Mouse (Mus musculus) midbrain, embryonic 13.5 days (tissue): ENCODE measurements at regions not wholly inside any gene's neighbourhood (a gene's known extent, or its start where the extent isn't known, plus 50 kb on each side); places are given as distances from the start of the nearest gene placed in this dataset.

Source experiments
- ATAC-seq: fragments of 200-750 bp; cut with Nextera tagmentation; 2 replicates; pipeline ENCODE4 v1.8.0; 2017; ENCODE audit warnings: mild to moderate bottlenecking, moderate TSS enrichment, moderate library complexity
- H3K27ac ChIP-seq: fragments of 300-500 bp; sonication (generic); 2 replicates; pipeline ENCODE4 v1.5.1; 2015; ENCODE audit warnings: inconsistent platforms, mild to moderate bottlenecking, moderate library complexity
- H3K27me3 ChIP-seq: fragments of 300-500 bp; sonication (generic); 2 replicates; pipeline ENCODE4 v1.6.1; 2015; ENCODE audit warnings: mild to moderate bottlenecking, inconsistent platforms
- H3K36me3 ChIP-seq: fragments of 300-500 bp; sonication (generic); 2 replicates; pipeline ENCODE4 v1.6.1; 2015; ENCODE audit warnings: mild to moderate bottlenecking, inconsistent platforms
- H3K4me1 ChIP-seq: fragments of 300-500 bp; sonication (generic); replicated peaks from 2 replicates; pipeline ENCODE4 v1.6.1; 2015; ENCODE audit warnings: inconsistent platforms
- H3K4me2 ChIP-seq: fragments of 300-500 bp; sonication (generic); replicated peaks from 2 replicates; pipeline ENCODE4 v1.6.1; 2015; ENCODE audit warnings: moderate library complexity, mild to moderate bottlenecking, inconsistent platforms
- H3K4me3 ChIP-seq: fragments of 300-500 bp; sonication (generic); replicated peaks from 2 replicates; pipeline ENCODE4 v1.5.1; 2015; ENCODE audit warnings: mild to moderate bottlenecking, inconsistent platforms
- H3K9ac ChIP-seq: fragments of 300-500 bp; sonication (generic); replicated peaks from 2 replicates; pipeline ENCODE4 v1.6.1; 2015; ENCODE audit warnings: mild to moderate bottlenecking, inconsistent platforms
- H3K9me3 ChIP-seq: fragments of 300-500 bp; sonication (generic); 2 replicates; pipeline ENCODE4 v1.6.1; 2016; ENCODE audit warnings: mild to moderate bottlenecking, inconsistent platforms
- WGBS: fragments of 180-500 bp; shearing (Covaris S2); methylation state at CpG from one replicate; pipeline ENCODE4 v1.1.7; 2015; 5-methylcytosine and 5-hydroxymethylcytosine counted together

DNA sequence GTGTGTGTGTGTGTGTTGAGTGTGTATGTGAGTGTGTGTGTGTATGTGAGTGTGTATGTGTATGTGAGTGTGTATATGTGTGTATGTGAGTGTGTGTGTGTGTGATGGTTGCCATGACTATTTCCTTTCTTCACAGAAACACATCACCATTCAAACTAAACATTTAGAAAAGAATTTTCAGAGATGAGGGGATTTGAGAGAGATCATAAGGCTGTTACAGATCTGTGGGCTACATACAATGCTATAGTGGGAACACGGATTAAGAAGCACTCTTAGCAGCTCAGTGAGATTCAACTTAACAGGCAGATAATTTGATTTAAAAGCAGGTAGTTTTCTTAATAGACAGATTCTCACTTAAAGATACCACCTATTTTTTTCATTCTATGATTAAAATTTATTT is 257.1 kb upstream of the Fn1 start:
- Histone ChIP-seq H3K9ac (no peak overlapping the region), H3K27ac (no peak overlapping the region), H3K27me3 (no peaks in the 10 kb centered on the region), H3K4me1 (0 out of 2 replicates have a peak, but pooled peaks cover 3% of the 10 kb centered on the region), H3K36me3 (no peaks in the 10 kb centered on the region), H3K9me3 (no peaks in the 10 kb centered on the region), H3K4me3 (no peak overlapping the region), H3K4me2 (no peak overlapping the region)
- WGBS = 52% methylated on average over 1 of the region's 1 CpGs
- no peak for ATAC-seq

GRCm38 (mm10) chr1:71909508-71910124 is 256.6 kb upstream of the Fn1 start:
- Histone ChIP-seq H3K27me3 (no peaks in the 10 kb centered on the region), H3K27ac (no peak overlapping the region), H3K4me3 (no peak overlapping the region), H3K4me1 (0 out of 2 replicates have a peak, but pooled peaks cover 3% of the 10 kb centered on the region), H3K9me3 (no peaks in the 10 kb centered on the region), H3K9ac (no peak overlapping the region), H3K36me3 (no peaks in the 10 kb centered on the region), H3K4me2 (no peak overlapping the region)
- ATAC-seq = no peak
- WGBS = 76% methylated on average over 11 of the region's 11 CpGs

DNA sequence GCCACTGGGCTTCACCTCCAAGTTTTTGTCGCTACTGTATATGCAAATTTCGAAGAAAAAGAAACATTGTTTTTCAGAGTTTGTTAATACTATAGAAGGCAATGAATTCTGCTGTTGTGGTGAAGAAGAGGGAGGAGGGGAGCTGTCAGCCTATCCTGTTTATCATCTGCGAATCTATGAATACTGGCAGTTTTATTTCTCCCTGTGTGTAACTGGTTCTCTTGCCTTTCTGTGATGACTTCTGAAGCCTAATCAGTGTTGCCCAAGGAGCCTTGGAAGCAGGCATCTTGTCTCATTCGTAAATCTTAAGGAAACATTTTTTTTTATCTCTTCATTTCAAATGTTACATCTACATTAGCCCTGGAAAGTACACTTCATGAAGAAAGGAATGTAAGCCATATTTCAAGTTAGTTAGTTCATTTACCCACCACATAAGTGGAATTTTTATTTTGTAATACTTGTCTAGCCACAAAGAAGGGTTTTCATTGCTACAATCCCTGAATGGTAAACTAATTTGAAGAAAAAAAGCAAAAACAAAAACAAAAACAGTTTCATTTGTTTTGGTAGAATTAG is 251.5 kb upstream of the Fn1 start:
- 86% methylated on average over 4 of the region's 4 CpGs for WGBS
- no peak overlapping the region for H3K4me3 ChIP-seq
- no peaks in the 10 kb centered on the region for H3K4me1 ChIP-seq
- H3K4me2 ChIP-seq = no peak overlapping the region
- H3K36me3 ChIP-seq = no peaks in the 10 kb centered on the region
- no peak overlapping the region for H3K27ac ChIP-seq
- H3K9me3 ChIP-seq = no peaks in the 10 kb centered on the region
- ATAC-seq = no peak
- H3K27me3 ChIP-seq = no peaks in the 10 kb centered on the region
- no peak overlapping the region for H3K9ac ChIP-seq

DNA sequence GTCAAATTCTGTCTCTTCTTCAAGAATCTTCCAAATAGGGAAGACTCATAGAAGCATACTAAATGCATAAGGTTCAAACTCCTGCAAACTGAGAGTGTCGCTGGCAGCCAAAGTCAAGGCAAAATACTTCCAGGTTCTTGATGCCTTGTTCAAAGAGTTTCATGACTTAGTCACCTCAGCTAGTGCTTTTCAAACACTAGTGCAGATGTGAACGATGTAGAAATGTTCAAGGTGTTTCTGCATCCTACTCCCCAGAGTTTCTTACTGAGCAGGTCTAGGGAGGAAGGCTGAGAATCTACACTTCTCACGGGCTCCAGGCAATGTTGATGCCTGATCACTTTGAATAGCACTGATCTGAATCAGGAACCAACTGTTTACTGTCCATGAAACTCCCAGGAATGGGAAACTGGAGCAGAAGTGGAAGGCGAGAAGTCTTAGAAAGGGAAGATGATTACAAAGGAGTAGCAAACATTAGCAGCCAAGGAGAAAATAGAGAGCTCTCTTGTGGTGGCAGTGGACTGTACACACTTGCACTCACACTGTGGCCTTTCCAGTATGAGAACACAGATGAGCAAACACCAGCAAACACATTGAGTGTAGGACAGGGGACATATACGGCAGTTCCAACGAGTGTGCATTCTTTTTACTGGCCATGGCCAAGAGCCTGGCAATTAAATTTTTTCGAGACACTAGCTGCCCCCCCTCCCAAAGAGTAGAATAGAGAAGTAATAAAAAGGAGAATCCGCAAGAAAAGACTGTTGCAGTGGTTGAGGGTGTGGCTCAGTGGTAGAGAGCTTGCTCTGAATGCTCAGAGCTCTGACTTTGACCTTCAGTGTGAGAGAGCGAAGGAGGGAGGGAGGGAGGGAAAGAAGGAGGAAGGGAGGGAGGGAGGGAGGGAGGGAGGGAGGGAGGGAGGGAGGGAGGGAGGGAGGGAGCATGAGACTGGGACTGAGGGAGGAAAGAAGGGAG is 247.4 kb upstream of the Fn1 start:
- Histone ChIP-seq H3K9me3 (no peaks in the 10 kb centered on the region), H3K27me3 (no peaks in the 10 kb centered on the region), H3K36me3 (no peaks in the 10 kb centered on the region), H3K4me1 (no peaks in the 10 kb centered on the region), H3K4me3 (no peak overlapping the region), H3K27ac (no peak overlapping the region), H3K9ac (no peak overlapping the region), H3K4me2 (no peak overlapping the region)
- ATAC-seq = no peak
- 88% methylated on average over 9 of the region's 9 CpGs for WGBS

GRCm38 (mm10) chr1:71899128-71899527 is 246.1 kb upstream of the Fn1 start:
- H3K36me3 ChIP-seq = no peaks in the 10 kb centered on the region
- 75% methylated on average over 8 of the region's 8 CpGs for WGBS
- ATAC-seq = no peak
- H3K4me3 ChIP-seq = no peak overlapping the region
- no peak overlapping the region for H3K4me2 ChIP-seq
- no peak overlapping the region for H3K9ac ChIP-seq
- no peak overlapping the region for H3K27ac ChIP-seq
- no peaks in the 10 kb centered on the region for H3K27me3 ChIP-seq
- H3K4me1 ChIP-seq = no peaks in the 10 kb centered on the region
- no peaks in the 10 kb centered on the region for H3K9me3 ChIP-seq

DNA sequence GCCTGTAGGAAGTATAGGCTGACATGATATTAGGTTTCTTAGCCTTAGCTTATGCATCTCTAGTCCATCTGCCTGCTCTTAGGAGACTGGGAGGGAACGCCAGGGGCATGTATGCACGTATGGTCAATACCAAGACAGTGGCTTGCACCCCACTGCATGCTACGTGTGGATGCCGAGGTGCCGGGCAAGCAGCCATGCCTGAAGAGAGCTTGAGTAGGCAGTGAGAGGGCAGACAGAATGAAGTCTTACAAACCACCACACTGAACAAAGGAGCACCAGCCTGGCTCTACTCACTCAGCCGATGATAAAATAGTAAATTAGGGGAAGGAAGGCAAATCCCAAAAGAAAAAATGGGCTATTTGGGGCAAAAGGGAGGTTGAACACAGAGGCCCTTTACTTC is 245.2 kb upstream of the Fn1 start:
- WGBS = 81% methylated on average over 6 of the region's 6 CpGs
- H3K9me3 ChIP-seq = no peaks in the 10 kb centered on the region
- no peak overlapping the region for H3K4me3 ChIP-seq
- no peak overlapping the region for H3K9ac ChIP-seq
- no peaks in the 10 kb centered on the region for H3K27me3 ChIP-seq
- H3K36me3 ChIP-seq = no peaks in the 10 kb centered on the region
- no peak for ATAC-seq
- no peak overlapping the region for H3K4me2 ChIP-seq
- H3K27ac ChIP-seq = no peak overlapping the region
- no peaks in the 10 kb centered on the region for H3K4me1 ChIP-seq

GRCm38 (mm10) chr1:71897464-71898051 is 244.6 kb upstream of the Fn1 start:
- Histone ChIP-seq H3K4me2 (no peak overlapping the region), H3K4me1 (no peaks in the 10 kb centered on the region), H3K36me3 (no peaks in the 10 kb centered on the region), H3K27ac (0 out of 2 replicates have a peak overlapping the region, but pooled peaks have one; percentile 40), H3K4me3 (no peak overlapping the region), H3K27me3 (no peaks in the 10 kb centered on the region), H3K9me3 (no peaks in the 10 kb centered on the region), H3K9ac (no peak overlapping the region)
- 86% methylated on average over 8 of the region's 8 CpGs for WGBS
- no peak for ATAC-seq

GRCm38 (mm10) chr1:71896141-71896725 is 243.2 kb upstream of the Fn1 start:
- H3K4me2 ChIP-seq = no peak overlapping the region
- WGBS = 68% methylated on average over 11 of the region's 11 CpGs
- no peak overlapping the region for H3K9ac ChIP-seq
- H3K4me1 ChIP-seq = no peaks in the 10 kb centered on the region
- H3K4me3 ChIP-seq = no peak overlapping the region
- no peak overlapping the region for H3K27ac ChIP-seq
- ATAC-seq = no peak
- no peaks in the 10 kb centered on the region for H3K36me3 ChIP-seq
- H3K27me3 ChIP-seq = no peaks in the 10 kb centered on the region
- no peaks in the 10 kb centered on the region for H3K9me3 ChIP-seq

DNA sequence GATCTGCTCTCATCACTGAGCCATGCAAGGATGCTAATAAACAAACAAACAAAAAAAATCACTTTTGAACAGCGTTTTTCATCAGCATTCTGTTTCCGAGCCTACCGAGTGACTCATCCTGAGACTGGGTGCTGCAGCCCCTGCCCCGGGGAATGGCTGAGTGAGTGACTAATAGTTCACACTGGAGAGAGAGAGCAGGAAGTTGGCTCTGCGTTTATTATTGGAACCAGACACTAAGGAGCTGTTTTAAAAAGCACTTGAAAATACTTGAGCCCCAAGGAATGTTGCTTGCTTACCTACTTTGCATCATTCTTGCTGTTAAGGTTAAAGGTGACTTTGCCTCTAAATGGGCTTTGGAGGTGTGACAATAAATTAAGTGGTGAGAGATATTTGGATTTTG is 240.6 kb upstream of the Fn1 start:
- Histone ChIP-seq H3K9me3 (no peaks in the 10 kb centered on the region), H3K4me3 (no peak overlapping the region), H3K4me1 (no peaks in the 10 kb centered on the region), H3K36me3 (no peaks in the 10 kb centered on the region), H3K9ac (no peak overlapping the region), H3K27me3 (no peaks in the 10 kb centered on the region), H3K27ac (no peak overlapping the region), H3K4me2 (no peak overlapping the region)
- 78% methylated on average over 5 of the region's 5 CpGs for WGBS
- no peak for ATAC-seq

- H3K27ac ChIP-seq = no peak overlapping the region
- 87% methylated on average over 3 of the region's 3 CpGs for WGBS
- no peaks in the 10 kb centered on the region for H3K4me1 ChIP-seq
- H3K4me3 ChIP-seq = no peak overlapping the region
- ATAC-seq = no peak
- H3K27me3 ChIP-seq = no peaks in the 10 kb centered on the region
- H3K36me3 ChIP-seq = no peaks in the 10 kb centered on the region
- no peaks in the 10 kb centered on the region for H3K9me3 ChIP-seq
- H3K4me2 ChIP-seq = no peak overlapping the region
- H3K9ac ChIP-seq = no peak overlapping the region
These were observed 234.8 kb upstream of the Fn1 start for GRCm38 (mm10) chr1:71887809-71888208.

DNA sequence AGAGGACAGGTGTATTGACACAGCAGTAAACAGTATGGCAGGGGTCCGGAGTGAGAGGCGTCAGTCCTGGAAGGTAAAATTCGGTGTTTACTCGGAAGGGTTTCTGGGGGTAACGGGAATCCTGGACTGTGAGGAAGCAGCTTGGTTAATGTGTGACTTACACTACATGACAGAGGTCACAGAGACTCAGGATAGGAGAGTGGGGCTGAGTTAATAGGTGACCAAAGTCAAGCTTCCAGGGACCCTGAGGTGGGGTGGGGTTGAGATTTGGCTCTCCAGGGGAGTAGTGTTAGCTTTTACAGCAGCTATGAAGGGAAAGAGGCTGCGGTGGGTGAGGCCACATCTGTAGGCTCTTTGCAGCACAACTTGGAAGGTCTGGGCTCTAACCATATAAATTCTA is 233.9 kb upstream of the Fn1 start:
- Histone ChIP-seq H3K27ac (no peak overlapping the region), H3K4me1 (no peaks in the 10 kb centered on the region), H3K9me3 (no peaks in the 10 kb centered on the region), H3K27me3 (no peaks in the 10 kb centered on the region), H3K9ac (no peak overlapping the region), H3K4me2 (no peak overlapping the region), H3K4me3 (no peak overlapping the region), H3K36me3 (no peaks in the 10 kb centered on the region)
- WGBS = 95% methylated on average over 6 of the region's 6 CpGs
- no peak for ATAC-seq

- H3K27me3 ChIP-seq = no peaks in the 10 kb centered on the region
- 88% methylated on average over 5 of the region's 5 CpGs for WGBS
These were observed 233.2 kb upstream of the Fn1 start for GRCm38 (mm10) chr1:71886233-71886632.

More at GRCm38 (mm10) chr1:71886233-71886632, 233.2 kb upstream of the Fn1 start:
- Histone ChIP-seq H3K36me3 (no peaks in the 10 kb centered on the region), H3K4me3 (no peak overlapping the region), H3K9me3 (no peaks in the 10 kb centered on the region), H3K27ac (no peak overlapping the region), H3K4me1 (no peaks in the 10 kb centered on the region), H3K9ac (no peak overlapping the region), H3K4me2 (no peak overlapping the region)
- ATAC-seq = no peak
